Mouse (Mus musculus): Measurements from ENCODE around the gene Get4. TPM values are rescaled to one million over a fixed set of nuclear protein-coding genes. Genes with fewer than 3 reads are reported as not detected.

Get4 gene
- polyA plus RNA-seq, 1 experiment from 2014 or later = 134 TPM

- no peak for ATAC-seq
- ChIA-PET CTCF (no interaction called here), POLR2A (no interaction called here)
- TF ChIP-seq CTCF (IDR thresholded peaks at IDR 0.05) = no peak
- H3K27me3 ChIP-seq = no peaks in the 10 kb centered on the region
- in situ Hi-C loops (cut with MboI; ENCODE audit: low pct_unique_long_range_greater_than_20kb) = no loop called here
- no peak for DNase-seq (ENCODE audit: low read depth, low spot score)
Observed at GRCm38 (mm10) chr5:139316982-139317675, 65.0 kb downstream of the Get4 start.

- POLR2A ChIA-PET = no interaction called here
- DNase-seq (ENCODE audit: low read depth, low spot score) = no peak
- CTCF ChIA-PET = no interaction called here
- no peaks in the 10 kb centered on the region for H3K27me3 ChIP-seq
- no peak for TF ChIP-seq CTCF (IDR thresholded peaks at IDR 0.05)
- no peak for ATAC-seq
- in situ Hi-C loops (cut with MboI; ENCODE audit: low pct_unique_long_range_greater_than_20kb) = no loop called here
Observed at GRCm38 (mm10) chr5:139317751-139318504, 65.8 kb downstream of the Get4 start.

Other genes starting within 250 kb of the Get4 start
- 0.55 TPM for gene Prkar1b, start 102.3 kb upstream of the Get4 start, polyA plus RNA-seq (2021)
- gene Dnaaf5, start 102.1 kb upstream of the Get4 start, polyA plus RNA-seq (2021) = 45.6 TPM
- gene Sun1, start 51.7 kb upstream of the Get4 start, polyA plus RNA-seq (2021) = 107 TPM
- gene Adap1, start 73.3 kb downstream of the Get4 start, polyA plus RNA-seq (2021) = 5.0 TPM
- gene Cox19, start 99.1 kb downstream of the Get4 start, polyA plus RNA-seq (2021) = 66.1 TPM
- not detected for gene Cyp2w1, start 100.3 kb downstream of the Get4 start, polyA plus RNA-seq (2021)
- 7.9 TPM for gene Gpr146, start 125.4 kb downstream of the Get4 start, polyA plus RNA-seq (2021)
- gene C130050O18Rik, start 153.0 kb downstream of the Get4 start, polyA plus RNA-seq (2021) = 0.24 TPM
- 0.58 TPM for gene Gper1, start 170.8 kb downstream of the Get4 start, polyA plus RNA-seq (2021)
- gene 3110082I17Rik, start 208.2 kb downstream of the Get4 start, polyA plus RNA-seq (2021) = 19.1 TPM
- 49.7 TPM for gene Zfand2a, start 232.2 kb downstream of the Get4 start, polyA plus RNA-seq (2021)